Mouse (Mus musculus): ENCODE measurements around the gene Mrpl51. TPM values are rescaled to one million over a fixed set of nuclear protein-coding genes. Genes with fewer than 3 reads are reported as not detected.
A peak's percentile ranks its signal among the peaks of the same experiment; 100 is the strongest.

Gene Mrpl51
- total RNA-seq, 1 experiment, result 184 TPM

DNA sequence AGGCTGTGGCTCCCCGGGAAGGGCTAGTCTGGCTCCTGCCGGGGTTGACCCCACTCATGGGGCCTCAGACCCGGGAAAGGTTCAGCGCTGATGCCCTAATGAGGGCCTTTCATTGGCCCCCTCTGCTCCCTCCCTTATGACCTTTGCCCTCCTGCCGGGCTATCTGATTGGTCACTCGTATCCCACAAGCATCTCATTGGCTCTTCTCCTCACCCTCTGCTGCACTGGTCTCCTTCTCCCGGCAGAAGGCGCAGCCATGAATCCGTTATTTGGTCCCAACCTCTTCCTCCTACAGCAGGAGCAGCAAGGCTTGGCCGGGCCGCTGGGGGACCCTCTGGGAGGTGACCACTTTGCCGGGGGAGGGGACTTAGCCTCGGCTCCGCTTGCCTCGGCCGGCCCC lies 46.6 kb upstream of the Mrpl51 start, which contains the start of gene Iffo1:
TSS of gene Iffo1 (plus strand) at position 241 of the 400 bp plus-strand sequence.
- peaks cover 35% of the 10 kb centered on the region for H3K36me3 ChIP-seq (ENCODE audit: control insufficient read depth, insufficient read depth, low read length, poor library complexity, severe bottlenecking)
- H3K4me1 ChIP-seq (ENCODE audit: control insufficient read depth in 2 of 2, insufficient read depth in 2 of 2, low read length in 2 of 2, poor library complexity in 1 of 2), result peaks cover 4 to 21% of the 10 kb centered on the region in 2 experiments; a peak in 2 of 4 replicates

GRCm38 (mm10) chr6:125145479-125145951 lies 46.1 kb upstream of the Mrpl51 start:
- Histone ChIP-seq H3K36me3 (ENCODE audit: control insufficient read depth, insufficient read depth, low read length, poor library complexity, severe bottlenecking) (peaks cover 30% of the 10 kb centered on the region), H3K4me1 (ENCODE audit: control insufficient read depth in 2 of 2, insufficient read depth in 2 of 2, low read length in 2 of 2, poor library complexity in 1 of 2) (peaks cover 4 to 19% of the 10 kb centered on the region in 2 experiments; a peak in 2 of 4 replicates), H3K9me3 (ENCODE audit: control insufficient read depth, insufficient read depth, low read depth, low read length) (no peaks in the 10 kb centered on the region), H3K4me3 (ENCODE audit: insufficient read depth in 1 of 2, low read depth in 1 of 2, low read length in 2 of 2, poor library complexity in 1 of 2, severe bottlenecking in 1 of 2) (peak overlapping the region; percentile 78 to 83), H3K27ac (ENCODE audit: insufficient read depth, low read depth, low read length, poor library complexity, severe bottlenecking) (no peak overlapping the region; the same call in 1 of the 2 replicates), H3K9ac (ENCODE audit: insufficient read depth, low read depth, low read length, poor library complexity, severe bottlenecking) (peak overlapping the region; percentile 78)
- TF ChIP-seq ZNF384 (IDR thresholded peaks at IDR 0.05; ENCODE audit: low read depth, low read length) (no peak), ZC3H11A (IDR thresholded peaks at IDR 0.05; ENCODE audit: borderline replicate concordance, low read depth, low read length) (no peak), MAFK (IDR thresholded peaks at IDR 0.05; ENCODE audit: insufficient read depth, low read depth, low read length) (no peak), CHD2 (IDR thresholded peaks at IDR 0.05; ENCODE audit: low read depth, low read length) (no peak)
- in situ Hi-C loops (cut with MboI; ENCODE audit: low sequenced_read_pairs in 2 of 2, unreplicated experiment in 2 of 2), result no loop called here
- DNase-seq (ENCODE audit: low read depth, low spot score), result no peak

More for the DNA sequence above, 46.6 kb upstream of the Mrpl51 start, which contains the start of gene Iffo1:
- DNase-seq (ENCODE audit: low read depth, low spot score), result peak; percentile 91
- no peaks in the 10 kb centered on the region for H3K9me3 ChIP-seq (ENCODE audit: control insufficient read depth, insufficient read depth, low read depth, low read length)
- H3K27ac ChIP-seq (ENCODE audit: insufficient read depth, low read depth, low read length, poor library complexity, severe bottlenecking), result peak within 1 kb of the TSS; percentile 32; the same call in 1 of the 2 replicates
- TF ChIP-seq HCFC1 (IDR thresholded peaks at IDR 0.05; ENCODE audit: borderline replicate concordance, insufficient read depth, low read length) (no peak), ZC3H11A (IDR thresholded peaks at IDR 0.05; ENCODE audit: borderline replicate concordance, low read depth, low read length) (no peak), CHD2 (IDR thresholded peaks at IDR 0.05; ENCODE audit: low read depth, low read length) (peak; percentile 92)
- H3K4me3 ChIP-seq (ENCODE audit: insufficient read depth in 1 of 2, low read depth in 1 of 2, low read length in 2 of 2, poor library complexity in 1 of 2, severe bottlenecking in 1 of 2), result peak within 1 kb of the TSS; percentile 78 to 83
- in situ Hi-C loops (cut with MboI; ENCODE audit: low sequenced_read_pairs in 2 of 2, unreplicated experiment in 2 of 2), result no loop called here
- H3K9ac ChIP-seq (ENCODE audit: insufficient read depth, low read depth, low read length, poor library complexity, severe bottlenecking), result peak within 1 kb of the TSS; percentile 78

DNA sequence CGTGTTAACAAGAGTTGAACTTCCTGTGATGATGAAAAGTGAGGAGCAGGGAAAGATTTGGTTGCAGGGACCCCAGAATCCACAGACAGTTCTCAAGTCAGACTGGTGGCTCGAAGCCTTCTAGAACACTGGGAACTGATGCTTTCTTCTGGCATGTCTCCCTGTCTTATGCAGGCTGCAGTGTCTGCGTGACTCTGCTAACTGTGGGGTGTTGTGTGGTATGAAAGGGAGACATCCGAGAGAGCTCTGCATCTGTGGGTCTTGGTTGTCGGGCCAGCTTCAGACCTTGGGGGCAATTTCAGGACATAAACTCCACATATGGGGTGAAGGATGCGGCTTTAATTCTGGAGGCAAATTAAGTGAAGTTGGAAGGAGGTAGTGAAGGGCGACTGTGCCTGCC lies 45.5 kb upstream of the Mrpl51 start:
- no peaks in the 10 kb centered on the region for H3K9me3 ChIP-seq (ENCODE audit: control insufficient read depth, insufficient read depth, low read depth, low read length)
- H3K4me3 ChIP-seq (ENCODE audit: insufficient read depth in 1 of 2, low read depth in 1 of 2, low read length in 2 of 2, poor library complexity in 1 of 2, severe bottlenecking in 1 of 2), result peak overlapping the region; percentile 10 to 83; a peak in 2 of 4 replicates
- peaks cover 4 to 20% of the 10 kb centered on the region in 2 experiments; a peak in 2 of 4 replicates for H3K4me1 ChIP-seq (ENCODE audit: control insufficient read depth in 2 of 2, insufficient read depth in 2 of 2, low read length in 2 of 2, poor library complexity in 1 of 2)
- in situ Hi-C loops (cut with MboI; ENCODE audit: low sequenced_read_pairs in 2 of 2, unreplicated experiment in 2 of 2), result no loop called here
- no peak for TF ChIP-seq ZC3H11A (IDR thresholded peaks at IDR 0.05; ENCODE audit: borderline replicate concordance, low read depth, low read length)
- TF ChIP-seq HCFC1 (IDR thresholded peaks at IDR 0.05; ENCODE audit: borderline replicate concordance, insufficient read depth, low read length), result no peak
- TF ChIP-seq CHD2 (IDR thresholded peaks at IDR 0.05; ENCODE audit: low read depth, low read length), result no peak
- TF ChIP-seq MAFK (IDR thresholded peaks at IDR 0.05; ENCODE audit: insufficient read depth, low read depth, low read length), result no peak
- TF ChIP-seq ZNF384 (IDR thresholded peaks at IDR 0.05; ENCODE audit: low read depth, low read length), result no peak
- no peak overlapping the region for H3K27ac ChIP-seq (ENCODE audit: insufficient read depth, low read depth, low read length, poor library complexity, severe bottlenecking)
- peaks cover 24% of the 10 kb centered on the region for H3K36me3 ChIP-seq (ENCODE audit: control insufficient read depth, insufficient read depth, low read length, poor library complexity, severe bottlenecking)
- DNase-seq (ENCODE audit: low read depth, low spot score), result no peak
- no peak overlapping the region for H3K9ac ChIP-seq (ENCODE audit: insufficient read depth, low read depth, low read length, poor library complexity, severe bottlenecking)

GRCm38 (mm10) chr6:125146797-125147196 lies 44.8 kb upstream of the Mrpl51 start:
- no peak overlapping the region for H3K9ac ChIP-seq (ENCODE audit: insufficient read depth, low read depth, low read length, poor library complexity, severe bottlenecking)
- no peak overlapping the region for H3K27ac ChIP-seq (ENCODE audit: insufficient read depth, low read depth, low read length, poor library complexity, severe bottlenecking)
- in situ Hi-C loops (cut with MboI; ENCODE audit: low sequenced_read_pairs in 2 of 2, unreplicated experiment in 2 of 2), result no loop called here
- no peaks in the 10 kb centered on the region for H3K9me3 ChIP-seq (ENCODE audit: control insufficient read depth, insufficient read depth, low read depth, low read length)
- DNase-seq (ENCODE audit: low read depth, low spot score), result no peak
- H3K36me3 ChIP-seq (ENCODE audit: control insufficient read depth, insufficient read depth, low read length, poor library complexity, severe bottlenecking), result peaks cover 17% of the 10 kb centered on the region
- no peak overlapping the region for H3K4me3 ChIP-seq (ENCODE audit: insufficient read depth in 1 of 2, low read depth in 1 of 2, low read length in 2 of 2, poor library complexity in 1 of 2, severe bottlenecking in 1 of 2)
- no peak for TF ChIP-seq CHD2 (IDR thresholded peaks at IDR 0.05; ENCODE audit: low read depth, low read length)
- TF ChIP-seq MAFK (IDR thresholded peaks at IDR 0.05; ENCODE audit: insufficient read depth, low read depth, low read length), result no peak
- TF ChIP-seq HCFC1 (IDR thresholded peaks at IDR 0.05; ENCODE audit: borderline replicate concordance, insufficient read depth, low read length), result no peak
- no peak for TF ChIP-seq ZC3H11A (IDR thresholded peaks at IDR 0.05; ENCODE audit: borderline replicate concordance, low read depth, low read length)
- peaks cover 4 to 25% of the 10 kb centered on the region in 2 experiments; a peak in 2 of 4 replicates for H3K4me1 ChIP-seq (ENCODE audit: control insufficient read depth in 2 of 2, insufficient read depth in 2 of 2, low read length in 2 of 2, poor library complexity in 1 of 2)

Data from ES-E14 (cell line).